Mouse (Mus musculus) embryonic facial prominence, embryonic 10.5 days (tissue): Measurements from ENCODE around the gene Pcx. TPM values are rescaled to one million over a fixed set of nuclear protein-coding genes. Genes with fewer than 3 reads are reported as not detected.
A peak's percentile ranks its signal among the peaks of the same experiment; 100 is the strongest.
"Not testable (repeated sequence)": the region's sequence is repeated elsewhere in the genome, so short reads cannot be mapped to it uniquely, and the experiment has no call there.

Source experiments
- DNase-seq: peaks from one replicate; pipeline ENCODE4 v3.0.0-alpha.2; 2017; ENCODE audit warnings: low spot score
- H3K27ac ChIP-seq: fragments of 300-500 bp; sonication (generic); replicated peaks from 2 replicates; pipeline ENCODE4 v1.5.1; 2016; ENCODE audit warnings: mild to moderate bottlenecking
- H3K27me3 ChIP-seq: fragments of 300-500 bp; sonication (generic); replicated peaks from 2 replicates; pipeline ENCODE4 v1.6.1; 2016; ENCODE audit warnings: low read depth, mild to moderate bottlenecking; ENCODE audit not compliant: poor library complexity, severe bottlenecking
- H3K36me3 ChIP-seq: fragments of 300-500 bp; sonication (generic); replicated peaks from 2 replicates; pipeline ENCODE4 v1.6.1; 2016; ENCODE audit warnings: mild to moderate bottlenecking, moderate library complexity
- H3K4me1 ChIP-seq: fragments of 300-500 bp; sonication (generic); 2 replicates; pipeline ENCODE4 v1.6.1; 2016
- H3K4me3 ChIP-seq: fragments of 300-500 bp; sonication (generic); 2 replicates; pipeline ENCODE4 v1.5.1; 2016; ENCODE audit warnings: mild to moderate bottlenecking, moderate library complexity
- H3K9me3 ChIP-seq: fragments of 300-500 bp; sonication (generic); 2 replicates; pipeline ENCODE4 v1.6.1; 2016; ENCODE audit warnings: mild to moderate bottlenecking
- WGBS: fragments of 180-500 bp; shearing (Covaris S2); methylation state at CpG from one replicate; pipeline ENCODE4 v1.1.7; 2016; 5-methylcytosine and 5-hydroxymethylcytosine counted together
- polyA plus RNA-seq: library from polyadenylated mRNA; unstranded; fragments of >200 nt; fragmentation: Nextera tagmentation; extraction: Ambion mirVana; gene quantifications from 2 replicates; pipeline ENCODE4 v1.2.1, GENCODE M21; 2016

Gene Pcx
- polyA plus RNA-seq, 1 experiment from 2014 or later, result 26.8 TPM

DNA sequence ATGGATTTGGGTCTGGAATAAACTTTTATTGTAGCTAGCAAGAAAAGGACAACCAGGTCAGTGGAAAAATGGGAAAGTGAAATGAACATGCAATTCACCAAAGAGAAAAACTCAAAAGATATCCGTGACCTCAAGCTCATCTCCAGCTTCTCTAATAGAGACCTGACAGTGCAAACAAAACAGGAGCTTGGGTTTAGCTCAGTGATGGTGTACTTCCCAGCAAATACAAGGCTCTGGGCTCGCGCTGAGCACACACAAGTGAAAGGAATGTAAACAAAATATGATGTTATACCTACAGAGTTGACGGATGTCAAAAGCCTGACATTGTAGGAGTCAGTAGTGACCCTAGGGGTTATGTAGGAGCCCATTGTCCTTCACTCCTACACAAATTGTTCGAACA is 69.0 kb downstream of the Pcx start:
- Histone ChIP-seq H3K27ac (no peak overlapping the region), H3K4me3 (no peak overlapping the region), H3K9me3 (no peaks in the 10 kb centered on the region), H3K36me3 (no peaks in the 10 kb centered on the region), H3K27me3 (no peaks in the 10 kb centered on the region), H3K4me1 (no peaks in the 10 kb centered on the region)
- 89% methylated on average over 5 of the region's 5 CpGs for WGBS
- DNase-seq, result no peak

DNA sequence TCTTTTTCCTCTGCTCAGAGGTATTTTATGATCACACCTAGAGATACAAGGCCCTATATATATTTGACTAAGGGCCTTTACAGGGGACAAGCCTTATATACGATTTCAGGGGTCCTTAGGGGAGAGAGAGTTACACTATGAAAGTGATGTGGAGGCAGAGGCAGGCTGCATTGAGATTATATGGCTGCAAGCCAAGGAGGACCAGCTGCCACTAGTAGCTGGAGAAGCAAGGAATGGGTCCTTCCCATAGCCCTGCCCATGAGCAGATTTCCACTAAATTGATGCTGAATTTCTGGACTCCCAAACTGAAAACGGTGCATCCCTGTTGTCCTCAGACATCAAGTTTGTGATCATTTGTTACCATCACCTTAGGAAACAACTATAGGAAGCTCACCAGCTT is 73.6 kb downstream of the Pcx start:
- H3K4me1 ChIP-seq, result no peaks in the 10 kb centered on the region
- no peak overlapping the region for H3K27ac ChIP-seq
- 0 out of 2 replicates have a peak, but pooled peaks cover 3% of the 10 kb centered on the region for H3K27me3 ChIP-seq
- H3K36me3 ChIP-seq, result no peaks in the 10 kb centered on the region
- WGBS, result 79% methylated on average over 2 of the region's 2 CpGs
- no peaks in the 10 kb centered on the region for H3K9me3 ChIP-seq
- H3K4me3 ChIP-seq, result no peak overlapping the region
- no peak for DNase-seq

DNA sequence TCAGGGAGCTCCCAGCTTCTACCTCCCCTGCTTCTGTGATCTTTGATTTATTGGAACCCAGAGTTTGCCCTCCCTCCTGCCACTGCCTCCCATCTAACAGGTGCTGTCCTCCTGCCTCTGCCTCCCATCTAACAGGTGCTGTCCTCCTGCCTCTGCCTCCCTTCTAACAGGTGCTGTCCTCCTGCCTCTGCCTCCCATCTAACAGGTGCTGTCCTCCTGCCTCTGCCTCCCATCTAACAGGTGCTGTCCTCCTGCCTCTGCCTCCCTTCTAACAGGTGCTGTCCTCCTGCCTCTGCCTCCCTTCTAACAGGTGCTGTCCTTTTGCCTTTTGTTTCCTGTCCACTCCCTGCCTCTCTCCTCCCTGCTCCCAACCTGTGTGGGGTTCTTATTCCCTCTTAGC is 76.5 kb downstream of the Pcx start:
- H3K36me3 ChIP-seq, H3K4me3 ChIP-seq, H3K27ac ChIP-seq, H3K4me1 ChIP-seq, H3K27me3 ChIP-seq, H3K9me3 ChIP-seq, DNase-seq: not testable (repeated sequence)

DNA sequence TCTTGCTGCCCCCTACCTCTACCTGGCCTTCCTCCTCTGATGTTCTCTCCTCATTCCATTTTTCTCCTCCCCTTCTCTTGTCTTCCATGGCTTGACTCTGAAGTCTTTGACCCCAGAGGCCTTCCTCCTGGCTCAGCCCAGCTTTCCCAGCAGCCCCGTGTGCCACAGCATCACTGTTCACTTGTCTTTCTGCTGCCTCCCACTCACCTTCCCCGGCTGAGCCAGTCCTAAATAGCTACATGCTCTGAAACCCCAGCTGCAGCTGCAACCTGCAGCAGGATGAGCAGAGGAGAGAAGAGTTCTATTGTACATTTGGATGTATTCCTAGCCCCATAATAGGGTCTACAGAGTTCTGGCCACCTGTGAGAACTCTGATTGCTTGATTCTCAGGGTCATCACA is 77.2 kb downstream of the Pcx start:
- Histone ChIP-seq H3K4me3 (no peak overlapping the region), H3K9me3 (no peaks in the 10 kb centered on the region), H3K27me3 (0 out of 2 replicates have a peak, but pooled peaks cover 3% of the 10 kb centered on the region), H3K36me3 (no peaks in the 10 kb centered on the region), H3K4me1 (no peaks in the 10 kb centered on the region), H3K27ac (no peak overlapping the region)
- WGBS, result 67% methylated on average over 2 of the region's 2 CpGs
- no peak for DNase-seq

DNA sequence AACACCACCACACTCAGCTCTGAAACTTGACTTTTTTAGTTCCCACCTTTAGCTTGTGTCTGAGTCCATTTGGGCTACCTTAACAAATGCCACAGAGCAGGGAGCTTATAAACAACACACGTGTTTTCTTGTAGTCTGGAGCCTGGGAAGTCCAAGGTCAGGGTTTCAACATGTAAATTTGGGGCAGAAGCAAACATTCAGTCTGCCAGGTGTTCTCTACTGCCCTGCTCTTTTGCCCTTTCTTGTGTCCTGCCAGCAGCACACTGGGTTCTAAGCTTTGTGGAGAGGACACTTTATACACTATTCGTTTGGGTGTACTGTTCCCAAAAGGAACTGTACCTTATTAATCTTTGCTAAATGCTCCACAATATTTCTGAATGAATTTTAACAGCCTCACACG is 78.2 kb downstream of the Pcx start:
- 73% methylated on average over 3 of the region's 3 CpGs for WGBS
- Histone ChIP-seq H3K4me1 (no peaks in the 10 kb centered on the region), H3K36me3 (no peaks in the 10 kb centered on the region), H3K9me3 (no peaks in the 10 kb centered on the region), H3K4me3 (no peak overlapping the region), H3K27ac (no peak overlapping the region), H3K27me3 (0 out of 2 replicates have a peak, but pooled peaks cover 3% of the 10 kb centered on the region)
- no peak for DNase-seq

DNA sequence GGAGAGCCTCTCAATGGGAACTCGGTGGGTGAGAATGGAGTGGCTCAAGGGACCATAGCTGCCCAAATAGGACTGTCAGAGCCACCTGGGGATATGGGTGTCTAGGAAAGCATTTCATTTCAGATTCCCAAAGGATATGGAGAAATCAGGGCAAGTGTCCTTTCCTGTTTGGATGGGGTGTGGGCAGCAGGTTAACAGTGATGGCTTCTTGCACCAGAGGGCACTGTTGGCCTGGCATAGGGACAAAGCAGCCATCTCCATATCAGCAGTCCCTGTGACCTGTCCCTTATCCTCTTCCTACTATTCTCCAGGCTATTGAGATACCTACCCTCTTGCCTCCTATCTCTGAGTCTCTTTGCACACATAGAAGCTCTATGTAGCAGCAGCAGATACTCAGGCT is 78.8 kb downstream of the Pcx start:
- Histone ChIP-seq H3K36me3 (no peaks in the 10 kb centered on the region), H3K4me1 (no peaks in the 10 kb centered on the region), H3K27me3 (0 out of 2 replicates have a peak, but pooled peaks cover 3% of the 10 kb centered on the region), H3K27ac (no peak overlapping the region), H3K4me3 (no peak overlapping the region), H3K9me3 (no peaks in the 10 kb centered on the region)
- DNase-seq, result no peak
- 73% methylated on average over 1 of the region's 1 CpGs for WGBS

DNA sequence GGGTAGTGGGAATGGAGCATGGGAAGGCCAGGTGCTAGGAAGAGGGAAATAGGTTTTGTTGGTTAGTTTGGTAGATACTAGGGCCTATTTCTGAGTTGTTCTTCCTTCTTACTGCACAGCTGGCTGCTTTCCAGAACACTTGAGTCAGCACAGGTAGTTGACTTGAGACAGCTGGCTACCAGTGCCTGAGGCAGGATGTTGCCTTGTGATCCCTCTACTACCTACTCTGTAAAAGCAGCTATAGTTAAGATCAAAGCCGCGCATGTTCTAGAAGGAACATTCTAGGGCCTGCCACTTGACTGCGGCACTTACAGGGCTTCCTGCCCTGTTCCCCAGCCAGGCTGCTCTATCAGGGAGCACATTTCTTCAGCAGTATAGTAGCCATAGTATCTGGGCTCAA is 79.8 kb downstream of the Pcx start:
- Histone ChIP-seq H3K9me3 (no peaks in the 10 kb centered on the region), H3K36me3 (no peaks in the 10 kb centered on the region), H3K27ac (no peak overlapping the region), H3K27me3 (0 out of 2 replicates have a peak, but pooled peaks cover 3% of the 10 kb centered on the region), H3K4me3 (no peak overlapping the region), H3K4me1 (no peaks in the 10 kb centered on the region)
- no peak for DNase-seq
- WGBS, result 92% methylated on average over 3 of the region's 3 CpGs

DNA sequence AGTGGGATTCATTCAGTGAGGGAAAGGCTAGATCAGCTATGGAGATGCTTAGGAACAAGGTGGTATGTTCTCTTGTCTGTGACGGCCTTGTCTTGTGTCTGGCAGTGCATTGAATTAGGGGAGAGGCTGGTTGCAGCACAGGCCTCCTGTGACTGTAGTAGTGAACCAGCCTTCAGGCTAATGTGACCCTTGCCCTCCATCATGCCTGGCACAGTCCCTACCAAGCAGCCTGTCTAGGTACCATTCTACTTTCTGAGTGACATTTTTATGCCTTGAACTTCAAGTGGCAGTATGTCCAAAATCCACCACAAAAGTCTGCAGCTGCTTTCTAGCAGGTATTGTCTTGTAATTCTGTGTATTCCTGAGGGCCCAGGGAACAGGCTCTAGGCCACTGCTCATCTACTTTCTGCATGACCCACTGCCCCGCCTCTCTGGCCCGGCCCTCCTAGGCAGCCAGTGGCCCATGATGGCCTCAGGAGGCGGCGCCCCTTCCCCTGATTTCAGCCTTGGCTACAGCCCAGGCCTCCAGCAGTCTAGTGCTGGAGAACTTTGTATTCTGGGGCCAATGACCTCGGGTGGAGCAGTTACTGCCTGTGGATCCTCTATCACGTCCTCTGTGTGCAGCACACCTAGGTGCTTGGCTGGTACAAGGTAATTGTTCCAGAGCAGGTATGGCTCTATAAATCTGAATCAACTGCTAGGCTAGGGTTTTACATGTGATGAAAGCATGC is 83.7 kb downstream of the Pcx start:
- no peak for DNase-seq
- Histone ChIP-seq H3K36me3 (no peaks in the 10 kb centered on the region), H3K9me3 (no peaks in the 10 kb centered on the region), H3K27me3 (no peaks in the 10 kb centered on the region), H3K27ac (no peak overlapping the region), H3K4me3 (no peak overlapping the region), H3K4me1 (no peaks in the 10 kb centered on the region; the same call in 1 of the 2 replicates)
- WGBS, result 65% methylated on average over 7 of the region's 7 CpGs

DNA sequence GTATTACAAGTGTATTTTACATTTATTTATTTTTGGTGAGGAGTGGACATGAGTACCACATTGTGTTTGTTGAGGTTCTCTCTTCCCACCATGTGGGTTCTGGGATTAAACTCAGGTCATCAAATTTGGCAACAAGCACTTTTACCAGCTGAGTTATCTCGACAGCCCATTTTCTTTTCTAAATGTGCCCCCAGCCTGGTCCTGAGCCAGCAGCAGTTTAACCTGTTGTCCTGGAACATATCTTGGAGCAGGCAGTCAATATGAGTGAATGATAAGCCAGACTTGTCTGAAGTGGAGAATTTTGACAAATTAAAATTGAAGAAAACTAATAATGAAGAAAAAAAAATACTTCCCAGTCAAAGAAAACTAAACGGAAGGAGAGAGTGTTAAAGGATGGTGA is 85.8 kb downstream of the Pcx start:
- no peaks in the 10 kb centered on the region for H3K36me3 ChIP-seq
- H3K9me3 ChIP-seq, result no peaks in the 10 kb centered on the region
- H3K4me1 ChIP-seq, result no peaks in the 10 kb centered on the region; the same call in 1 of the 2 replicates
- H3K27me3 ChIP-seq, result no peaks in the 10 kb centered on the region
- no peak for DNase-seq
- no peak overlapping the region for H3K27ac ChIP-seq
- WGBS, result 82% methylated on average over 2 of the region's 2 CpGs
- no peak overlapping the region for H3K4me3 ChIP-seq

DNA sequence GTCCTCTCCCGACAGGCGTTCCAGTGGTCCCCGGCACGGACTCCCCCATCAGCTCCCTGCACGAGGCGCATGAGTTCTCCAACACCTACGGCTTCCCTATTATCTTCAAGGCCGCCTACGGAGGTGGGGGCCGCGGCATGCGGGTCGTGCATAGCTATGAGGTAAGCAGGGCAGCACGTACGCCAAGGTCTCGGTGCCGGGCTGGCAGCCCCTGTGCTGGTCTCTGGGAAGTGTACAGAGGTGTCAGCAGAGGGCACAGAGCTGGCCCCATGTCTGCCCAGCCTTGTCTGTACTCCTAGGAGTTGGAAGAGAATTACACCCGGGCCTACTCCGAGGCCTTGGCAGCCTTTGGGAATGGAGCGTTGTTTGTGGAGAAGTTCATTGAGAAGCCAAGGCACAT is 92.2 kb downstream of the Pcx start:
- WGBS, result 90% methylated on average over 20 of the region's 20 CpGs
- Histone ChIP-seq H3K9me3 (no peaks in the 10 kb centered on the region), H3K36me3 (no peaks in the 10 kb centered on the region), H3K27ac (no peak overlapping the region), H3K4me1 (peaks cover 13% of the 10 kb centered on the region), H3K4me3 (no peak overlapping the region), H3K27me3 (no peaks in the 10 kb centered on the region)
- DNase-seq, result no peak

DNA sequence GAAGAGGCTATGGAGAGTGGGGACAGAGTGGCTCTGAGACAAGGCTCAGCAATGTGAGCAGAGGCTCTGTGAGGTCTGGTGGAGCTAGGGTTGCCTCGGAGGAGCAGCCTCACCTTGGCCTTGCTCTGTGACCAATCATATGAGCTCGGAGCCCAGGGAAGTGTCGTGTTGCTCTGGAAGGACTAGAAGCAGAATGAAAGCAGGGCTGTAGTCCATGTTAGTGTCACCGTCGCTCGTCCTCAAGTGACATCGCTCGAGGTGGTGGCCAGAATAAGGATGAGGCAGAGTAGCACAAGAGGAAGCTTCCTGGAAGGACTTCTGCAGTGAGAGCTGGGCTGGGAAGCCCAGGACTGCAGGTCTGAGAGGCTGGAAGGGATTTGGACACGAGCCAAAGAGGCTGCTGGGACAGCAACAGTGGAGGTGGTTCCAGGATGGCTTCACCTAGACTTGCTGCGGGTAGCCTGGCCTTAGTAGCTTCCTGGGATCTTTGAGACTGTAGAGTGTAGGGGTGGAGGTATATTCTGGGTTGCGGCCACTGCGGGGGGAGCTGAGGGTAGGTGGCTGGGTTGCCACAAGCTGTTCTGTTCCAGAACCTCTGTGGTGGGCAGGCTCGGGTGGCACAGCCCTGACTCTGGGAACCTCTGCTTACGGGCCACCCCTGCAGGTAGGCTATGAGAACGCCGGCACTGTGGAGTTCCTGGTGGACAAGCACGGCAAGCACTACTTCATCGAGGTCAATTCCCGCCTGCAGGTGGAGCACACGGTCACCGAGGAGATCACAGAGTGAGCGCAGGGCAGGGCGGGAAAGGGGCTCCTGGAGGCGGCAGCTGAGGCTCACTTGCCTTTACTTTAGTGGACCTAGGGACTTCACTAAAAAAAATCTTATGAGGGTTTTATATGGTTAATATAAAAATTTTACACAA is 93.8 kb downstream of the Pcx start:
- Histone ChIP-seq H3K4me3 (0 out of 2 replicates have a peak overlapping the region, but pooled peaks have one; percentile 8), H3K27ac (0 out of 2 replicates have a peak overlapping the region, but pooled peaks have one; percentile 14), H3K4me1 (peaks cover 13% of the 10 kb centered on the region), H3K27me3 (no peaks in the 10 kb centered on the region), H3K36me3 (no peaks in the 10 kb centered on the region), H3K9me3 (no peaks in the 10 kb centered on the region)
- 43% methylated on average over 24 of the region's 24 CpGs for WGBS
- DNase-seq, result peak; percentile 69

DNA sequence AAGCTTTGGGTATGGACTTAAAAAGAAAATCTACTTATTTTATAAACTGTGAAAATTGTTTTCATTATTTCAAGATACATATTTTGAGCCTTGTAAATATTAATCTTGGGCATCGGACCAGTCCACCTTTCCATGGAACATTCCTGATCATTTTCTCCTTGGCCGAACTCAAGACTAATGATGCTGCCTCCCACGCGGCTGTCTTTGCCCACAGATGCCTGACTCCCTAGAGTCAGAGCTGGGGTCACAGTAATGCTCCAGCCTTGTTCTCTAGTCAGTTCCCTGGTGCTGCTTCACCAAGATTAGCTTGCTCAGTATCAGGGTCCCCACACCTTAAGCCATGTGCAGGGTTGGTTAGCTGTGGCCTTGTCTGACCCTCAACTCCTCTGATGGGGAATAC is 95.4 kb downstream of the Pcx start:
- Histone ChIP-seq H3K27me3 (no peaks in the 10 kb centered on the region), H3K27ac (no peak overlapping the region), H3K36me3 (peaks cover 5% of the 10 kb centered on the region; the same call in 1 of the 2 replicates), H3K4me1 (peaks cover 13% of the 10 kb centered on the region), H3K4me3 (no peak overlapping the region), H3K9me3 (no peaks in the 10 kb centered on the region)
- DNase-seq, result no peak
- 91% methylated on average over 4 of the region's 4 CpGs for WGBS

DNA sequence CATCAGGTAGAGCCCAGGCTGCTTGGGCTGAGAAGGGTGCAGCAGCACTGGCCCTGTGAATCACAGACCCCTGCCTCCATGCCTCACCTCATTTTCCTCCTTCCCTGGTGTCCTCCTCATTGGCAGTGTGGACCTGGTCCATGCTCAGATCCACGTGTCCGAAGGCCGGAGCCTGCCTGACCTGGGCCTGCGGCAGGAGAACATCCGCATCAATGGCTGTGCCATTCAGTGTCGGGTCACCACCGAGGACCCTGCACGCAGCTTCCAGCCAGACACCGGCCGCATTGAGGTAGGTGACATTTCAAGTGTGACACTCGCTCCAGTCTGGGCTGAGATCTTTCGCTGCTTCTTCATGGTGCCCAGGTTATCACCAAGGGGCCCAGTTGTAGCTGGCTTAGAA is 97.1 kb downstream of the Pcx start:
- Histone ChIP-seq H3K36me3 (peaks cover 22% of the 10 kb centered on the region), H3K27ac (no peak overlapping the region), H3K4me3 (no peak overlapping the region), H3K27me3 (no peaks in the 10 kb centered on the region), H3K4me1 (peaks cover 16% of the 10 kb centered on the region), H3K9me3 (no peaks in the 10 kb centered on the region)
- WGBS, result 91% methylated on average over 12 of the region's 12 CpGs
- DNase-seq, result no peak
